Mouse (Mus musculus): ENCODE measurements around the gene Fen1. TPM values are rescaled to one million over a fixed set of nuclear protein-coding genes. Genes with fewer than 3 reads are reported as not detected.

Gene Fen1
- polyA plus RNA-seq, 1 experiment, result 83.7 TPM

GRCm38 (mm10) chr19:10232327-10233017 lies 28.5 kb upstream of the Fen1 start:
- Histone ChIP-seq H3K27me3 (ENCODE audit: control insufficient read depth, insufficient read depth, insufficient read length) (peaks cover 74% of the 10 kb centered on the region), H3K79me2 (ENCODE audit: control insufficient read depth, insufficient read depth) (no peaks in the 10 kb centered on the region), H3K79me3 (ENCODE audit: low read depth) (no peaks in the 10 kb centered on the region), H3K36me3 (ENCODE audit: control insufficient read depth, insufficient read depth) (no peaks in the 10 kb centered on the region), H3K4me3 (ENCODE audit: insufficient read depth, poor library complexity, severe bottlenecking) (no peak overlapping the region), H3ac (ENCODE audit: control insufficient read depth, insufficient read length, low read depth) (no peak overlapping the region)
- no peak for TF ChIP-seq MYOG (IDR thresholded peaks at IDR 0.05; ENCODE audit: control insufficient read depth, extremely low read depth, insufficient read length)
- TF ChIP-seq FOSL1 (IDR thresholded peaks at IDR 0.05; ENCODE audit: insufficient read depth, low read length, poor library complexity, severe bottlenecking), result no peak
- no peak for TF ChIP-seq CTCF (IDR thresholded peaks at IDR 0.05; ENCODE audit: control insufficient read depth, insufficient read depth, insufficient read length)
- TF ChIP-seq MYOD1 (IDR thresholded peaks at IDR 0.05; ENCODE audit: control insufficient read depth, insufficient read length, low read depth), result no peak
- TF ChIP-seq CEBPB (IDR thresholded peaks at IDR 0.05; ENCODE audit: low read depth), result no peak
- TF ChIP-seq MAX (IDR thresholded peaks at IDR 0.05), result no peak
- TF ChIP-seq USF1 (IDR thresholded peaks at IDR 0.05; ENCODE audit: low read depth), result no peak

GRCm38 (mm10) chr19:10231871-10232270 lies 27.9 kb upstream of the Fen1 start:
- H3K4me3 ChIP-seq (ENCODE audit: insufficient read depth, poor library complexity, severe bottlenecking), result no peak overlapping the region
- TF ChIP-seq USF1 (IDR thresholded peaks at IDR 0.05; ENCODE audit: low read depth) (no peak), CTCF (IDR thresholded peaks at IDR 0.05; ENCODE audit: control insufficient read depth, insufficient read depth, insufficient read length) (no peak), CEBPB (IDR thresholded peaks at IDR 0.05; ENCODE audit: low read depth) (no peak), MYOD1 (IDR thresholded peaks at IDR 0.05; ENCODE audit: control insufficient read depth, insufficient read length, low read depth) (no peak), FOSL1 (IDR thresholded peaks at IDR 0.05; ENCODE audit: insufficient read depth, low read length, poor library complexity, severe bottlenecking) (no peak), MYOG (IDR thresholded peaks at IDR 0.05; ENCODE audit: control insufficient read depth, extremely low read depth, insufficient read length) (no peak), MAX (IDR thresholded peaks at IDR 0.05) (no peak)
- no peaks in the 10 kb centered on the region for H3K79me2 ChIP-seq (ENCODE audit: control insufficient read depth, insufficient read depth)
- H3ac ChIP-seq (ENCODE audit: control insufficient read depth, insufficient read length, low read depth), result no peak overlapping the region
- no peaks in the 10 kb centered on the region for H3K79me3 ChIP-seq (ENCODE audit: low read depth)
- no peaks in the 10 kb centered on the region for H3K36me3 ChIP-seq (ENCODE audit: control insufficient read depth, insufficient read depth)
- H3K27me3 ChIP-seq (ENCODE audit: control insufficient read depth, insufficient read depth, insufficient read length), result peaks cover 80% of the 10 kb centered on the region

GRCm38 (mm10) chr19:10231016-10231415 lies 27.0 kb upstream of the Fen1 start:
- H3K79me2 ChIP-seq (ENCODE audit: control insufficient read depth, insufficient read depth), result no peaks in the 10 kb centered on the region
- H3K36me3 ChIP-seq (ENCODE audit: control insufficient read depth, insufficient read depth), result no peaks in the 10 kb centered on the region
- no peak overlapping the region for H3K4me3 ChIP-seq (ENCODE audit: insufficient read depth, poor library complexity, severe bottlenecking)
- no peak overlapping the region for H3ac ChIP-seq (ENCODE audit: control insufficient read depth, insufficient read length, low read depth)
- peaks cover 83% of the 10 kb centered on the region for H3K27me3 ChIP-seq (ENCODE audit: control insufficient read depth, insufficient read depth, insufficient read length)
- no peak for TF ChIP-seq USF1 (IDR thresholded peaks at IDR 0.05; ENCODE audit: low read depth)
- no peaks in the 10 kb centered on the region for H3K79me3 ChIP-seq (ENCODE audit: low read depth)

GRCm38 (mm10) chr19:10225767-10226166 lies 21.8 kb upstream of the Fen1 start:
- H3ac ChIP-seq (ENCODE audit: control insufficient read depth, insufficient read length, low read depth), result no peak overlapping the region
- H3K27me3 ChIP-seq (ENCODE audit: control insufficient read depth, insufficient read depth, insufficient read length), result peaks cover 66% of the 10 kb centered on the region
- H3K79me3 ChIP-seq (ENCODE audit: low read depth), result no peaks in the 10 kb centered on the region
- no peaks in the 10 kb centered on the region for H3K79me2 ChIP-seq (ENCODE audit: control insufficient read depth, insufficient read depth)
- TF ChIP-seq MAX (IDR thresholded peaks at IDR 0.05) (no peak), MYOD1 (IDR thresholded peaks at IDR 0.05; ENCODE audit: control insufficient read depth, insufficient read length, low read depth) (no peak)
- H3K4me3 ChIP-seq (ENCODE audit: insufficient read depth, poor library complexity, severe bottlenecking), result no peak overlapping the region
- no peaks in the 10 kb centered on the region for H3K36me3 ChIP-seq (ENCODE audit: control insufficient read depth, insufficient read depth)

- Histone ChIP-seq H3K79me3 (ENCODE audit: low read depth) (no peaks in the 10 kb centered on the region), H3ac (ENCODE audit: control insufficient read depth, insufficient read length, low read depth) (no peak overlapping the region), H3K4me3 (ENCODE audit: insufficient read depth, poor library complexity, severe bottlenecking) (no peak overlapping the region), H3K27me3 (ENCODE audit: control insufficient read depth, insufficient read depth, insufficient read length) (peaks cover 61% of the 10 kb centered on the region), H3K79me2 (ENCODE audit: control insufficient read depth, insufficient read depth) (no peaks in the 10 kb centered on the region), H3K36me3 (ENCODE audit: control insufficient read depth, insufficient read depth) (no peaks in the 10 kb centered on the region)
- TF ChIP-seq MAX (IDR thresholded peaks at IDR 0.05), result no peak
- no peak for TF ChIP-seq CTCF (IDR thresholded peaks at IDR 0.05; ENCODE audit: control insufficient read depth, insufficient read depth, insufficient read length)
- TF ChIP-seq MYOG (IDR thresholded peaks at IDR 0.05; ENCODE audit: control insufficient read depth, extremely low read depth, insufficient read length), result no peak
- no peak for TF ChIP-seq CEBPB (IDR thresholded peaks at IDR 0.05; ENCODE audit: low read depth)
- no peak for TF ChIP-seq FOSL1 (IDR thresholded peaks at IDR 0.05; ENCODE audit: insufficient read depth, low read length, poor library complexity, severe bottlenecking)
- TF ChIP-seq USF1 (IDR thresholded peaks at IDR 0.05; ENCODE audit: low read depth), result no peak
- no peak for TF ChIP-seq MYOD1 (IDR thresholded peaks at IDR 0.05; ENCODE audit: control insufficient read depth, insufficient read length, low read depth)
These were observed 20.9 kb upstream of the Fen1 start for GRCm38 (mm10) chr19:10224637-10225453.

- Histone ChIP-seq H3K36me3 (ENCODE audit: control insufficient read depth, insufficient read depth) (no peaks in the 10 kb centered on the region), H3K4me3 (ENCODE audit: insufficient read depth, poor library complexity, severe bottlenecking) (no peak overlapping the region), H3K79me2 (ENCODE audit: control insufficient read depth, insufficient read depth) (no peaks in the 10 kb centered on the region), H3K79me3 (ENCODE audit: low read depth) (no peaks in the 10 kb centered on the region), H3K27me3 (ENCODE audit: control insufficient read depth, insufficient read depth, insufficient read length) (peaks cover 51% of the 10 kb centered on the region), H3ac (ENCODE audit: control insufficient read depth, insufficient read length, low read depth) (no peak overlapping the region)
- TF ChIP-seq MAX (IDR thresholded peaks at IDR 0.05) (no peak), FOSL1 (IDR thresholded peaks at IDR 0.05; ENCODE audit: insufficient read depth, low read length, poor library complexity, severe bottlenecking) (no peak), CTCF (IDR thresholded peaks at IDR 0.05; ENCODE audit: control insufficient read depth, insufficient read depth, insufficient read length) (no peak), MYOD1 (IDR thresholded peaks at IDR 0.05; ENCODE audit: control insufficient read depth, insufficient read length, low read depth) (no peak), MYOG (IDR thresholded peaks at IDR 0.05; ENCODE audit: control insufficient read depth, extremely low read depth, insufficient read length) (no peak), USF1 (IDR thresholded peaks at IDR 0.05; ENCODE audit: low read depth) (no peak), CEBPB (IDR thresholded peaks at IDR 0.05; ENCODE audit: low read depth) (no peak)
These were observed 19.6 kb upstream of the Fen1 start for GRCm38 (mm10) chr19:10223561-10223960.

Data from C2C12 (cell line).